Mouse (Mus musculus) megakaryocyte, embryonic 14.5 days (primary cell): ENCODE measurements at regions not wholly inside any gene's neighbourhood (a gene's known extent, or its start where the extent isn't known, plus 50 kb on each side); places are given as distances from the start of the nearest gene placed in this dataset.

ENCODE experiments used
- FLI1 ChIP-seq: IDR thresholded peaks from 2 replicates; pipeline ENCODE4 v1.6.1; 2012; ENCODE audit warnings: low read length, inconsistent platforms, mixed read lengths
- GATA1 ChIP-seq: IDR thresholded peaks from 3 replicates; pipeline ENCODE4 v1.6.1; 2012; ENCODE audit warnings: mixed read lengths, low read length, inconsistent platforms, borderline replicate concordance

GRCm38 (mm10) chr13:107340802-107341364, 319.0 kb upstream of the Kif2a start:
- no peak for TF ChIP-seq GATA1
- TF ChIP-seq FLI1 = no peak
